Mouse (Mus musculus): ENCODE data around the gene Grtp1.

Grtp1 gene

GRCm38 (mm10) chr8:13124897-13125296, 75.5 kb downstream of the Grtp1 start:
- ATAC-seq (ENCODE audit: insufficient number of reproducible peaks, low FRiP score, low TSS enrichment) = no peak

GRCm38 (mm10) chr8:13122887-13123421, 77.5 kb downstream of the Grtp1 start:
- ATAC-seq (ENCODE audit: insufficient number of reproducible peaks, low FRiP score, low TSS enrichment) = no peak
